Mouse (Mus musculus) embryonic fibroblast, embryonic 13.5 days (primary cell): ENCODE data around the gene 1700016C15Rik.

Experiments
- CTCF ChIP-seq: IDR thresholded peaks from 2 replicates; pipeline ENCODE4 v1.5.1; 2011; ENCODE audit warnings: mild to moderate bottlenecking, control low read depth, low read length, moderate library complexity, borderline replicate concordance; ENCODE audit not compliant: insufficient read depth
- POLR2A ChIP-seq: IDR thresholded peaks from 2 replicates; pipeline ENCODE4 v1.6.1; 2011; ENCODE audit warnings: low read depth, mild to moderate bottlenecking, control low read depth, low read length, moderate library complexity

DNA sequence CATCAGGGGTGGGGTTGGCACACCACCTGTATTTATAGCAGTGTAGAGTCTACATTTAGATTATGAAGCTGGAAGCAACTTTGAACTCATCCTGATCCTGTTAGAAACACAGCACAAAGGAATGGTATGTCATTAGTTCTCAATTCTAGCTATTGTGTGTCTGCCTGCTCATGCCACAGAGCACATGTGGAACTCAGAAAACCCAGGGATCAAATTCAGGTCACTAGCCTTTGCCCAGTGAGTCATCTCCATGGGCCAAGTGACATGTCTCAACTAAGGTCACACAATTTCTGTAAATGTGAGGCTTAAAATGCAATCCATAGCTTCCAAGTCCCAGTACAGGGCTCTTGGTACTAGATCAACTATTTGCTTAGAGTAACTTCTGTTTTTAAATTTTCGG lies 12.5 kb downstream of the 1700016C15Rik start:
- no peak for TF ChIP-seq CTCF
- TF ChIP-seq POLR2A: no peak
